Mouse (Mus musculus): ENCODE measurements around the gene Tldc2.

The Tldc2 gene

DNA sequence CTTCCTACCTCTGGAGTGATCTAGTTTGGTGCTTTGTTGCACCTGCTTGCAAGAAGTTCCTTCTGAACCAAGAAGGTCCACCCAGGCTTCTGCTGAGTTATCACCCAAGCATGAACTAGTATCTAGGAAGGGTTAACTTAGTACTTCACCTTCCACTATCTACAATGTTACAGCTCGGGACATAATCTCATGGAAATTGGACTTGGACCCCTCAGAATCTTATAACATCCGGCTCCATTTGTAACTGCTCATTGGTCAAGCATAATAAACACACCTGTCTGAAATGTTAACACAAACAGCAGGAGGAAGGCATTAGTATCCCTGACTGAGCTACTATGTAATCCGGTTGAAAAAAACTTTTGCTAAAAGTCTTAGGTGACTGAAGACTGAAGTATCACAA, 40.5 kb downstream of the Tldc2 start:
- in situ Hi-C loops (cut with MboI, MseI): loop anchor here (5.0 kb wide), 1 partner anchor 75 kb away; the partner anchor contains the start of gene Rbl1

DNA sequence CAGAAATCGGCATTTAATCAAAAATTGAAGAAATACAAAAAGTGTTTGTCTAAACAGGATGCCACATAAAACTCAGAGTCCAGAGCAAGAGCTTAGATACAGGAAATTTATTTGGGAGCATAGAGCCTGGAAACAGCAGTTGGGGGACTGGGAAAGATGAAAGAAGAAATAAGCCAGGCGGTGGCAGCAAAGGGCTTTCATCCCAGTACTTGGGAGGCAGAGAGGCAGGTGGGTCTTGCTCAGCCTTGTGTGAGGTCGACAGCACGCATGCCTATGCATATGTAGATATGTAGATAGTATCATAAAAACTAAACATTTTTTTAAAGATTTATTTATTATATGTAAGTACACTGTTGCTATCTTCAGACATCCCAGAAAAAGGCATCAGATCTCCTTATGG, 41.2 kb downstream of the Tldc2 start:
- in situ Hi-C loops (cut with MboI, MseI): loop anchor here (5.0 kb wide), 1 partner anchor 74 kb away; the partner anchor contains the start of gene Rbl1

DNA sequence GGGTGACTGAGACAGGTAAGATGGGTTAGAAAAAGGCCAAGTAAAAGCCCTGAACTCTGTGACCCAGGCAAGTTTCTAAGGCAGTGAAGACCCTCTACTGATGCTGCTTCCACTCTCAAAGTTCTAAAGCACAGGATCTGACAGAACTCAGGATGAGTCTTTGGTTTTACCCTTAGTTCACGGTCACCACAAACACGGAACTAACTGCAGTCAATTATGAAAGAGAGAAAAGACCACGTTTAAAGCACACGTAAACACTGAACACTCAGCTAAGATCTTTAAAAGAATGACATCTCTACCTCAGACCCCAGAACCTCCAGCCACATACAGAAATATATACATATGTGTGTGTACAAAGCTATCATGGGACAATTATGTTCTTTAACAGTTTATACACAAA, 42.2 kb downstream of the Tldc2 start:
- in situ Hi-C loops (cut with MboI, MseI): loop anchor here (5.0 kb wide), 1 partner anchor 73 kb away; the partner anchor contains the start of gene Rbl1

DNA sequence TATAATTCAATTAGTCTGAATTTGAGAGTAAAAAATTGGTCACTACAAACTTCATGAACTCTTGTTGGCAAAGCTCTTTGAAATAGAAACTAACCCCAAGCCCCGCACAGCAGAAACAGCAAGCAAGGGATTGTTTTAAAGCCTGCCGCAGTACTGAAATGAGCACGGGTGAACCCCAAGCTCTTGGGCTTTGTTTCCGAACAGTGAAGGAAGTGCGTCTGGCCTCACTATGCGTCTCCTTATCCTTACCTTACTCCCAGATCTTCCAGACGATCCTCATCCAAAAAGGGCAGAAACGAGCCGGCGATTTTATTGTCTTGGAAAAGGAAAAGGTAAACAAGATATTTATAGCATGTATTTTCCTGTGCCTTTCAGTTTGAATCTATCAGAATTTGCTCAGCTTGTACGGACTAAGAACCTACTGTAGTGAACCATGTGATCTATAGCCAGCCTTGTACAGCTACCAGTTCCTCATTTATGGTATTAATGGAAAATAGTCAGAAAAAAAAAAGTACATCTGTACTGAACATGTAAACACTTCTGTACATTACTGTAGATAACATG, 42.8 kb downstream of the Tldc2 start:
- in situ Hi-C loops (cut with MboI, MseI): loop anchor here (5.0 to 10.0 kb wide), 2 partner anchors 73 to 1615 kb away; partner anchors contain the start of gene Rbl1

DNA sequence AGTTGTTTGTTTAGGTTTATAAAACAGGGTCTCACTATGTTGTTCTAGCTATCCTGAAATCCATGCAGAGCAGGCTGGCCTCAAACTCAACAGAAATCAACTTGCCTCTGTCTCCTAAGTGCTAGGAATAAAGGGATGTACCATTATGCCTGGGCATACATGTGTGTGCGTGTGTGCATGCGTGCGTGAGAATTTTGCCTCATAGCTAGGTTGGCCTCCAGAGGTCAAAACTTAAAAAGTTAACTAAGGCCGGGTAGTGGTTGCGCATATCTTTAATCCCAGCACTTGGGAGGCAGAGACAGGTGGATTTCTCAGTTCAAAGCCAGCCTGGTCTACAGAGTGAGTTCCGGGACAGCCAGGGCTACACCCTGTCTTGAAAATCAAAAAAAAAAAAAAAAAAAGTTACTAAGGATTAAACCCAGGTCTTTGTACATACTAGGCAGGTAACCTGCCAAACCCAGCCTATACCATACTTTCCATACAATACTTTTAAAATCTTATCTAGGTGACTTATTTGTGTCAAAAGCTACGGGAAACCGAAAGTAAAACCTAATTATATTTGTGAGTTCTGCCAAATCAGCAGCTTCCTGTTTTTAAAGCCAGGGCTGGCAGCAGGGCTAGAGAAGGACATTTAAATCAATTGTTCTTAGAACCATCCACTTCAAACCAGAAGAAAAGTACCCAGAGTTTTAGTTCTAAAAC, 44.1 kb downstream of the Tldc2 start:
- in situ Hi-C loops (cut with MboI, MseI): loop anchor here (10.0 kb wide), 1 partner anchor 1614 kb away; no protein-coding TSS in a partner anchor

DNA sequence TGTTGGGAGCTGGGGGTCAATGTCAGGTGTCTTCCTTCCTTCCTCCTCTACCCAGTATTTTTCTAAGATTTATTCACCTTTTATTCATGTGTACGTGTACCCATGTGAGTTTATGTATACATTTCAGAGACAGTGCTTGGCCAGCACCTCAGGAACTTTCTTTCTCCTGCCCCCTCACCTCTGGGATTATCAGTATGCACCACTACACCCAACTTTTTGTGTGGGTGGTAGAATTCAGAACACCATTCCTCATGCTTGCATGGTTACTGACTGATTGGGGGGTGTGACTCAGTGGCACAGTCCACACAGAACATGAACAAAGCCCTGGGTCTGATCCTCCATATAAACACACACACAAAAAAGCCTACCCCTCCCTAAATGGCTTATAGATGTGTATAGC, 45.2 kb downstream of the Tldc2 start:
- in situ Hi-C loops (cut with MboI, MseI): loop anchor here (10.0 kb wide), 1 partner anchor 1613 kb away; no protein-coding TSS in a partner anchor

DNA sequence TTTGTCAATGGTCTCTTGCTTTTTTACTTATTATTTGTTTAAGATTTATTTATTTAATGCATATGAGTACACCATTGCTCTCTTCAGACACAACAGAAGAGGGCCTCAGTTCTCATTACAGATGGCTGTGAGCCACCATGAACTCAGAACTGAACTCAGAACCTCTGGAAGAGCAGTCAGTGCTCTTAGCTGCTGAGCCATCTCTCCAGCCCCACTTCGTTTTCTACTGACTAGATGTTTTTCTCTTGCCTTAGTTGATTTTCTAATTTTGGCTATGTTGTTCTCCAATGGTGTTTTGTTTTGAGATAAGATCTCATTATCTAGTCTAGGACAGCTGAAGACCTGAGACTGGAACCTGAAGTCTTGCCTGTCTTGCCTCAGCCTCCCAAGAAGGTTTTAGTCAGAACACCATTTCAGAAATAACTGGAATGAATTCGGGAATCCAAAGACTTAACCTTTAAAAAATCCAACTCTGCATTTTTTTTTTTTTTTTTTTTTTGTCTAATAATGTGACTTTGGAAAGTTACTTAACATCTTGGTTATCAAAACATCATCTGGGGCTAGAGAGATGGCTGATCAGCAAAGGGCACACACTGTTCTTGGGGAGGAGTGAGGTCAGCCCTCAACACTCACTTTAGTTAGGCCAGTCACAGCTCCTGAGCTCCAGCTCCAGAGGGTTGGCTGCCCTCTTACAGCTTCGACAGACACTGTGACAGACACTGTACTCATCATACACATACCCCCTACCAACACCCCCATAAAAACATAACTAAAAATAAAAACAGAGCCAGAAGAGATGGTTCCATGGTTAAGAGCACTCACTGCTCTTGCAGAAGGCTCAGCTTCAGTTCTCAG, 46.1 kb downstream of the Tldc2 start:
- in situ Hi-C loops (cut with MboI, MseI): loop anchor here (10.0 kb wide), 1 partner anchor 1612 kb away; no protein-coding TSS in a partner anchor

DNA sequence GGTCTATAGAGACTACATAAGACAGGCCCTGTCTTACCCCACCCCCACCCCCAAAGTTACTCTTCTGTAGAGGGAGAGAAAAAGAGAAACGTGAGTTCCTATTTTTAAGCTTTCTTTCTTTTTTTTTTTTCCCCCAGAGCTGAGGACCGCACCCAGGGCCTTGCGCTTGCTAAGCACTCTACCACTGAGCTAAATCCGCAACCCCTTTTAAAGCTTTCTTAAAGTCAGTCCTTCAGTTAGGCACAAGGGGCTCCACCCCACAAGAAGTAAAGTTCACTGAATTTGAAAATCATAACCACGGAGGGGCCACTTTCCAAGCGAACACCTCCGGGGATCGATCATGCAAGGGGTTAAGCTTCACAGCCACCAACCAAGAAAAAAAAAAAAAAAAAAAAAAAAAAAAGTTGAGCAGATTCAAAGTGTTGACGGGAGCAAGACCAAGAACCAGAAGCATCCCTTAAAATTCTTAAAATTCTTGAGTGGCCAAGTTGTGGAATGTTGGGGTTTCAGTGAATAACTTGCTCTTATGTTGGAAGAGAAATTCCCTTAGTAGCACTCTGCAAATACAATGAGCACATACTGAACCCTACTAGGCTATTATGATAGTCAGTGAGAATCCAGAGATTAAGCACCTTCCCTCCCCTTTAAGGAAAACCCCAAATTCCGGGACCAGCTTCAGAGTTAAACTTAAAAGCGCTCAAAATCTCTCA, 47.1 kb downstream of the Tldc2 start:
- in situ Hi-C loops (cut with MboI, MseI): loop anchor here (10.0 kb wide), 1 partner anchor 1611 kb away; no protein-coding TSS in a partner anchor

DNA sequence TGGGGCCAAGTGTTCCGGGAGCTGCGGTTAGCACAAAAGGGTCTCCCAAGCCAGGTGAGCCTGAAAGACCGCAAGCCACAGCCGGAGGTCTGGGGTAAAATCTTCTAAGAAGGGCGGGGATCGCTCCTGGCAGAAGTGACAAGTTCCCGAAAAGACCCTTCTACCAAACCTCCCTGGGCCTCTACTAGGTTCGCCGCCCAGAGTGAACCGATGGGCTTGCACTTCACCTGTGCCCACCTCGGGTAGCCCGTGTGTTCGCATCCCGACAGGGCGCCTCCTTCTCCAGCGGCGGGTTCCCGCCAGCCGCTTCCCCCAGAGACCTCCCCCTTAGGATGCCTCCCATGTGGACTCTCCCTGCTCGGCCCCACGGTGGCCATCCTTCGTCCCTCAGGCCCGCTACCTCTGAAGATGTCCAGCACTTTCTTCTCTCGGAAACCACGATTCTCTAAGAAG, 47.6 kb downstream of the Tldc2 start:
- in situ Hi-C loops (cut with MboI, MseI): loop anchor here (10.0 kb wide), 1 partner anchor 1610 kb away; no protein-coding TSS in a partner anchor

DNA sequence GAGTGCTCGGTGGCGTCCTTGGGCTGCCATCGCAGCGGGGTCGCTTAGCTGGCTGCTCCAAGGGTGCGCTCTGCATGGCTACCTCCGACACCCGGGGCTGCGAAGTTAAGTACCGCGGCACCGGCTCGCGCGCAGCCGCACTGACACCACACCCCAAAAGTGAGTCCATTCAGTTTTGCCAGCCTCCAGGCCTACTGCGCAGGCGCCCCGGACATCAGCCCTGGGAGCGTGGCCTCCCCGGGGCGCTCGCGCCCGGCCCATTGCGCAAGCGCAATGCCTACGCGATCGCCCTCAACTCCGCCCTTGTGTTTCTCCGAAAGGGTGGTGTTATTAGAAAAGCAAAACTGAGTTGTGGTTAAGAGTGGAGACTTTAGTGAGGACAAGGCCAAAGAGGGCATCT, 48.2 kb downstream of the Tldc2 start, which contains the start of gene Samhd1:
TSS of gene Samhd1 (minus strand) at position 252 of the 400 bp plus-strand sequence.
- in situ Hi-C loops (cut with MboI, MseI): loop anchor here (10.0 kb wide), 1 partner anchor 1610 kb away; no protein-coding TSS in a partner anchor

DNA sequence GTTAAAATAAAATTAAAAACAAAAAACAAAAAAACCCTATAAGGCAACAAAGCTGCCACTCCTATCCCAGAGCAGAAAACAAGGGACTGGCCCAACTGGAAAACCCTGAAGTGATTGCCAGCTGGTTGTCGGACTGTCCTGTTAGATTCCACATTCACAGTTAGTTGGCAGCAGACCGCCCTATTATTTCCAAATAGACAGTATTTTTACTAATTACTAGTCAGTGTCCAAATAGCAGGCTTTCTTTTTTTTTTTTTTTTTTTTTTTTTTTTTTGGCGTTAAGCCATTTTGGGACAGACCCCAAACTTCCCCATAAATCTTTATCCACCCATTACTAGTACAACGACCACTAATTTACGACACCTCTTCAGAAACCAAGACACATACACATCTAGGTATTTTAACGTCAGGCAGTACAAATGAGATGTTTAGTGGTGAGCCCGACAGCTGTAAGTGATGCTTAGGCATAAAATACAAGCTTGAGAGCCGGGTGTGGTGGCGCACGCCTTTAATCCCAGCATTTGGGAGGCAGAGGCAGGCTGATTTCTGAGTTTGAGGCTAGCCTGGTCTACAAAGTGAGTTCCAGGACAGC, 48.8 kb downstream of the Tldc2 start:
- in situ Hi-C loops (cut with MboI, MseI): loop anchor here (10.0 kb wide), 1 partner anchor 1609 kb away; no protein-coding TSS in a partner anchor

DNA sequence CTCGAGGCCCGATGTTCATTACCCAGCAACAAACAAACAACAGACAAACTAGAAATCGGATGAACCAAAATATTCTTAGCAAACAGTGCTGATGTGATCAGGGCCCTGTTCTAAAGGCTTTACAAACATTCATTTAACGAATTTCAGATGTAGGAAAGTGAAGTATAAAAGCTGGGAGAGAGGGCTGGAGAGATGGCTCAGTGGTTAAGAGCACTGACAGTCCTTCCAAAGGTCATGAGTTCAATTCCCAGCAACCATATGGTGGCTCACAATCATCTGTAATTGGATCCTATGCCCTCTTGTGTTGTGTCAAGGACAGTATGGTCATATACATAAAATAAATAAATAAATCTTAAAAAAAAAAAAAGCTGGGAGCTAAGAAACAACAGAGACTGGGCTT, 49.3 kb downstream of the Tldc2 start:
- in situ Hi-C loops (cut with MboI, MseI): loop anchor here (10.0 kb wide), 1 partner anchor 1609 kb away; no protein-coding TSS in a partner anchor

DNA sequence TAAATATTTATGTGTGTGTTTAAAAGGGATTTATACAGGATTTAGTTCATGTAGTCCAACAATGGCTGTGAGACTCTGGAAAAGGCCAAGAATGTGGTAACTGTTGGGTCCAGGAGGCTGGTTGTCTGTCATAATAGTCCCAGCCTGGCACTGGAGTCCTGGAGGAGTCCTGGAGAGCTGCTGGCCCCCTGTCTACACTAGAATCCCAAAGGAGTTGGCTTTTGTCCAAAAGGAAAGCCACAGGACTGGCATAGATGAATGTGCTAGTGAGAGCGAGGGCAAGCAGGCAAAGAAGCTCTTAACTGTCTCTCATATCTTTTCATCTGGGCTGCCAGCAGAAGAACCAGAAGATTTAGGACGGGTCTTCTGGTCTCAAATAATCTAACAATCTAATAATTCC, 49.8 kb downstream of the Tldc2 start:
- in situ Hi-C loops (cut with MboI, MseI): loop anchor here (10.0 kb wide), 1 partner anchor 1608 kb away; no protein-coding TSS in a partner anchor

DNA sequence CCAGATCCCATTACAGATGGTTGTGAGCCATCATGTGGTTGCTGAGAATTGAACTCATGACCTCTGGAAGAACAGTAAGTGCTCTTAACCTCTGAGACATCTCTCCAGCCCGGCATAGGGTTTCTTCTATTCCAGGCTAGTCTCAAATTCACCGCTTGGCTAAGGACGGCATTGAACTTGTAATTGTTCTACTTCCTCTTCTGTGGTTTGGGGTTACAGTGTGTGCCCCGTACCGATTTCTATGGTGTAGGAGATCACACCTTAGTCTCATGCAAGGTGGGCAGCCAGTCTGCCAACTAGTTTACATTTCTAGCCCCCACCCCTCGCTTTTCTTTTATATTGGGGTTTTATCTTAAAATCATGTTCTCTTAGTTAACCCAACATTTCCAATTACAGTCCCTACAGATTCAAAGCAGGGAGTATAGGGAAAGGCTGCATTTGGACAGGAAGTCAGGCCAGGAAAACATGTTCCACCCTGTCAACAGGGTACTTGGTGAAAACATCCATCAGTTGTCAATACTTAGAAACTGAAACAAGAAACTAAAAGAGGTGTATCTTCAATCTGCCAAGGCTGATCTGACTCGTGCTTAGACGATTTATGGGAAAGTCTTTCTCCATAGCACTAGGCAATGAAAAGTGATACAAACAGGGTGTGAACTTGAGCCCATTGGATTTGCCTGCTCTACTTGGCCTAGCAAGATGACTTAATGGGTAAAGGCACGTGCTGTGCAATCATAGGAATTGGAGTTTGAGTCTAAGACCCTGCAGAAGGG, 51.3 kb downstream of the Tldc2 start:
- in situ Hi-C loops (cut with MboI, MseI): loop anchor here (10.0 kb wide), 1 partner anchor 1607 kb away; no protein-coding TSS in a partner anchor

DNA sequence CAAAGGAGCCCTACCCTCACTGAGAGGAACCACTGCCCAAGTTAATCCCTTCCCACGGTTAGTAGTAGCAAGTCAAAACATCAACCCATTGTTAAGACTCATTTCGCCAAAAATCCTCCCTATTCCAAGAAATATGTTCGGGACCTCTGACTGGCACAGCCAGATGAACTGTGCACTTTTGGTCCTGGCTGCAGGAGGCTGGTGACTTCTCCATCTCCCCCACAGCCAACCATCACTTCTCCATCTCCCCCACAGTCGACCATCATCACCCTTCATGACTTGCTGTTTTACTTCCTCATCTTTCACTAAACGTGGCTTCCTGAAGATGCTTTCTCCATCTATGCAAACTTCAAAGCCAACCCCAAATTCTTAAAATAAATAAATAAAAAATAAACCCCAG, 52.0 kb downstream of the Tldc2 start:
- in situ Hi-C loops (cut with MboI, MseI): loop anchor here (10.0 kb wide), 1 partner anchor 1606 kb away; no protein-coding TSS in a partner anchor

DNA sequence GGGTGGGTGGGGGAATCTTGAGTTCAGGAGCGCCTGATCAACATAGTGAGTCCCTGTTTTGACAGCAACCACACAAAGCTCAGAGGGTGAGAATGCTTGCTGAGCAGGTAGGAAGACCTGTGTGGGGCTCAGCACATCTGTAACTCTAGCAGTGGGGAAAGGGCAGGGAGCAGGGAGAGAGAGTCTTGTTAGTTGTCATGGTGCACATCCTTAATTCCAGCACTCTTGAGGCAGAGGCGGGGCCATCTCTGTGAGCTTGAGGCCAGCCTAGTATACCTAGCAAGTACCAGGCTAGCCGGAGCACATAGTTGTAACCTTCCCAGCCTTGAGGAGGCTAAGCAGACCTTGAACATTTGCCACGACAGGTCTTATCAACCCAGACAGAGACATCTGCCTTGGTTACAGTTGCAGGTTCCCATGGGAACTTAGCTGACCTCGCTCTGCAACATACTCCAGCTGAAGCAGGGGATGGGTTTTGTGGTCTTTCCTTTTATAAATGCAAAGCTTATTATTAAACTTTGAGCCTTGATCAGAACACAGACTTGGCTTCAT, 52.5 kb downstream of the Tldc2 start:
- in situ Hi-C loops (cut with MboI, MseI): loop anchor here (10.0 kb wide), 1 partner anchor 1605 kb away; no protein-coding TSS in a partner anchor

DNA sequence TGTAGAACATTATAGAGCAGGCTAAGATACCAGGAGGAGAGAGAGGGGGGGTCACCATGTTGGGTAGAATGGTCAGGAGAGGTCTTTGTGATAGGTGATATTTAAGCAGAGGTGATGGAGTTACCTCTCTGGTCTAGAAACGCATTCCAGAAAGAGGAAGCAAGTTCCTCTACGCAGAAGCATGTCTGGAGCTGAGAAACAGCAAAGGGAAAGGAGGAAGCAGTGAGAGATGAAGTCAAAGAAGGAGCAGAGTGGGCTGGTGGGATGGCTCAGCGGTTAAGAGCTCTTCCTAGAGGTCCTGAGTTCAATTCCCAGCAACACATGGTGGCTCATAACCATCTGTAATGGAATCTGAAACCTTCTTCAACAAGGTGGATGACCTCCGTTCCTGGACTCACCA, 55.1 kb downstream of the Tldc2 start:
- in situ Hi-C loops (cut with MboI, MseI): no loop called here

DNA sequence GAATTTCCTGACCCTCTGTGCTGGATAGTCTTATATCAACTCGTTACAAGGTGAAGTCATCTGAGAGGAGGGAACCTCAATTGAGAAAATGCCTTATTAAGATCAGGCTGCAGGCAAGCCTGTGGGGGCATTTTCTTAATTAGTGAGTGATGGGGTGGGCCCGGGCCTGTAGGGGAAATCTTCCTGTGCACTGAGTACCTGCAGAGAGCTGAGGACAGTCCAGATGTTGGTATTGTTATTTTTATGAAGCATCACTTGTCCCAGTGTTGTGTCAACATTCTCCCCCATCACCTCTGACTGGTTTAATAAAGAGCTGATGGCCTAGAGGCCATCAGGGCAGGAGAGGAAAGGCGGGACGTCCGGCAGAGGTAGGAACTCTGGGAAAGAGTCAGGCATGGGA, 57.3 kb downstream of the Tldc2 start:
- in situ Hi-C loops (cut with MboI, MseI): no loop called here

DNA sequence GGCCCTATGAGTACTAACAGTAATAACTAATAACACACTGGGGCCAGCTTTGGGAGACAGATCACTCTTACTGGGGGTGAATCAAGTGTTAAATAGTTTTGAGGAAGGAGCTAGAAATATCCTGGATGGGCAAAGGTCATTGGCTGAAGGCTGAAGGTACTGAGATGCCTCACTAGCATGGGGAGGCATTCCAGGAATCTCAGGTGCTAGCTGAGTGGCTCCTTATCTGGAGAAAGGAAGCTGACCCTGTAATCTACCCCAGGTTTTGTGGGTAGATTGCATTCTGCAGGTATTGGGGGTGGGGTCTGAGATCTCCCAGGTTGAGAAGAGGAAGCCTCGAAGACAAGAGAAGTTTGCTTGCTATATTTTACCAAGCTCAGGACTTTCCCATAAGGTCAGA, 58.3 kb downstream of the Tldc2 start:
- in situ Hi-C loops (cut with MboI, MseI): loop anchor here (5.0 kb wide), 1 partner anchor 47 kb away; no protein-coding TSS in a partner anchor
